Mouse (Mus musculus): ENCODE measurements at regions not wholly inside any gene's neighbourhood (a gene's known extent, or its start where the extent isn't known, plus 50 kb on each side); places are given as distances from the start of the nearest gene placed in this dataset.

DNA sequence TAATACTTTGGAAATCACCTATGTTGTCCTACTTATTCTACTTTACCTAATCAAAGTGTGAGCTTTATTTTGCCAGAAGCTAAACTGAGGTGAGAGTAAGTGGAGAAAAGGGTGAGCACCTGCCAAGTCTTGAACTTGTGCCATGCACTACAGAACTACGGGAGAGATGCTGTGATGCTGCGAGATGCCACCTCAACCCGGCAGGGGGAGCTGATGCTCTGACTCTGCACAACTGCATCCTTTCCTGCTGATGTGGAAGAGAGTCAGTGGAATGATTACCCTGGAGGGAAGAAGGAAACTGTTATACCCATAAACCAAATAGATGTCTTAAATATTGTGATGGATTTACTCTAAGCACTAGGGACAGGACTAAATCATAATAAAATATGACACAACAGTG, 532.3 kb upstream of the Manea start:
- TF ChIP-seq POLR2A (IDR thresholded peaks at IDR 0.05; ENCODE audit: extremely low read depth, insufficient read depth, low read length) (no peak), CTCF (IDR thresholded peaks at IDR 0.05; ENCODE audit: low read depth, low read length) (0 out of 2 replicates have a peak, but pooled peaks have one; percentile 22)

All from liver, adult 2 months (tissue).